ENCODE assay signal across 11 mouse cellular contexts in the genomic region with DNA sequence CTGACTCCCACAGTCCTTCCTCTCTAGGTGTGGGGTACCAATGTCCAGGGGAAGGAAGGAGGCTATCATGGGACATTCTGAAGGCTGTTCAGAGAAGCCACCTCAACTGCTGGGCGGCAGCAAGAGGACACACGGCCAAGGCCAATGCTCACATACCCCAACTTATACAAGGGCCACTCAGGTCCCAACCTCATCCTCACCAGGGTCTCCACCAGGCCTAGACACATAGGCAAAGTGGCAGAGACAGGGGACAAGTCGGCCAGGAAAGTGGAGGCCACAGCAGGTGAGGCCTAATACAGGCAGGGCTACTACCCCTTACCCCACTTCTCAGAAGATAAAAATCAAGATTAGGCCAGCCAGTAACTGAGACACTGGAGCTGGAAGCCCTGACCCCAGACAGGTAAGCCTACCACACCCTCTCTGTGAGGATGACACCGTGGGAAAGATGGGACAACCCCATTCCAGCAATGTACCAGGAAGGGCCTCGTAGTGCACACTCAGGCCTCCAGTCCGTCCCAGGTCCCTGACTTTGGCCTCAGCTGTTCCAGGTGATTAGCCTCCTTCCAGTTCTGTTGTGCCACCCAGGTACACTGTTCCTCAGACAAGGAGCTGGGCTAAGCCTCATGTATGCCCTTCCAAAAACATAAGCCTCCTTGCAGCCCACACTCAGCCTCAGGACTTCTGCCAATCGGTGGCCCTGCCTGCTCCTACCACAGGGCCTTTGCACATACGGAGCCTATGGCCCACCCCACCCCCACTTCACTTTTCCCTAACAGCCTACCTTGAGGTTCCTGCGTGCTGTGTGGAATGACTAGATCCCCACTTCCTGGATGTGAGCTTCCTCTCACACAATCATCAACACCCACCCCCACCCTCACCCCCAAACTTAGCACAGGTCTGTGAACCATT. TPM values are rescaled to one million over a fixed set of nuclear protein-coding genes. Genes with fewer than 3 reads are reported as not detected.
DNase-seq lines count a peak whose midpoint lies in the region; ATAC-seq and TF ChIP-seq lines count a peak whose summit lies in the region.
"Had no signal": no experiment of that assay in that cellular context is flagged by ENCODE, and none has a peak within 500 bp of the region (broad histone marks: within the 10 kb centered on the region; RNA-seq: fewer than 3 reads in every experiment).

No protein-coding gene starts in this region.

- no peak overlapping the region for H3K9ac ChIP-seq in hindbrain, embryonic 16.5 days (ENCODE audit: low read depth, low read length)
- no peak overlapping the region for H3K9ac ChIP-seq in midbrain, postnatal 0 days (replicated peaks; ENCODE audit: low read length, poor library complexity, severe bottlenecking)
- H3K9ac ChIP-seq: liver, embryonic 14.5 days had no signal

- TF ChIP-seq CTCF in midbrain, postnatal 0 days (IDR thresholded peaks at IDR 0.05) = no peak

- WGBS in hindbrain, embryonic 16.5 days = 83% methylated on average over 9 of the region's 9 CpGs
- 87% methylated on average over 9 of the region's 9 CpGs for WGBS in midbrain, postnatal 0 days

- peak; percentile 42 for DNase-seq in cerebellum, adult 9-10 months
- no peak for DNase-seq in cerebellum, adult 8-10 months
- peak; percentile 37 for DNase-seq in kidney, postnatal 10 days
- DNase-seq in kidney, adult 18-20 months = no peak
- DNase-seq in midbrain, postnatal 0 days (ENCODE audit: low spot score) = no peak
- DNase-seq in B cell, adult 2 months = no peak
- DNase-seq in frontal cortex, postnatal 36 days (ENCODE audit: low spot score in 2 of 2) = no peak
- DNase-seq: heart, postnatal 36 days had no signal

- H3K9me3 ChIP-seq in hindbrain, embryonic 16.5 days (ENCODE audit: control insufficient read depth, low read length) = no peaks in the 10 kb centered on the region
- no peaks in the 10 kb centered on the region for H3K9me3 ChIP-seq in midbrain, postnatal 0 days (ENCODE audit: low read length)

- ATAC-seq in hindbrain, embryonic 16.5 days = no peak
- no peak for ATAC-seq in midbrain, postnatal 0 days (ENCODE audit: low FRiP score)

- H3K4me3 ChIP-seq in hindbrain, embryonic 16.5 days (ENCODE audit: low read length) = no peak overlapping the region
- no peak overlapping the region for H3K4me3 ChIP-seq in midbrain, postnatal 0 days (ENCODE audit: low read depth, low read length)

- H3K4me1 ChIP-seq in hindbrain, embryonic 16.5 days (ENCODE audit: control insufficient read depth, insufficient read depth, low read depth, low read length) = peaks cover 47% of the 10 kb centered on the region
- H3K4me1 ChIP-seq in midbrain, postnatal 0 days (ENCODE audit: insufficient read depth, low read length) = peaks cover 24% of the 10 kb centered on the region

- peak overlapping the region; percentile 81; the same call in 1 of the 2 replicates for H3K4me2 ChIP-seq in hindbrain, embryonic 16.5 days (ENCODE audit: low read length)
- H3K4me2 ChIP-seq in midbrain, postnatal 0 days (ENCODE audit: low read depth, low read length, poor library complexity, severe bottlenecking) = peak overlapping the region; percentile 59; the same call in 1 of the 2 replicates

- peaks cover 9% of the 10 kb centered on the region; the same call in 1 of the 2 replicates for H3K36me3 ChIP-seq in hindbrain, embryonic 16.5 days (ENCODE audit: control insufficient read depth, insufficient read depth, low read length)
- 0 out of 2 replicates have a peak, but pooled peaks cover 3% of the 10 kb centered on the region for H3K36me3 ChIP-seq in midbrain, postnatal 0 days (ENCODE audit: insufficient read depth, low read length)

- H3K27me3 ChIP-seq in hindbrain, embryonic 16.5 days (replicated peaks; ENCODE audit: control insufficient read depth, insufficient read depth, low read length) = no peaks in the 10 kb centered on the region
- H3K27me3 ChIP-seq in midbrain, postnatal 0 days (ENCODE audit: insufficient read depth, low read length) = no peaks in the 10 kb centered on the region

- H3K27ac ChIP-seq in hindbrain, embryonic 16.5 days (ENCODE audit: low read depth, low read length) = no peak overlapping the region
- no peak overlapping the region for H3K27ac ChIP-seq in midbrain, postnatal 0 days (ENCODE audit: low read depth, low read length)
- H3K27ac ChIP-seq: liver, embryonic 14.5 days had no signal

RNA-seq across cellular contexts. Expression of a gene that starts 2.5 kb away (rescaled TPM):
- 148 and 157 TPM in 2 replicates for polyA plus RNA-seq in hindbrain, embryonic 16.5 days (2015; fragmentation: Nextera tagmentation; extraction: Ambion mirVana)
- total RNA-seq in midbrain, postnatal 0 days (2014; rRNA removed) = 279 and 392 TPM in 2 replicates
- polyA plus RNA-seq in midbrain, postnatal 0 days (2015; fragmentation: Nextera tagmentation; extraction: Ambion mirVana) = 230 and 247 TPM in 2 replicates

RNA-seq across cellular contexts. Expression of a gene that starts 9.8 kb away (rescaled TPM):
- 1.1 and 1.6 TPM in 2 replicates for polyA plus RNA-seq in hindbrain, embryonic 16.5 days (2015; fragmentation: Nextera tagmentation; extraction: Ambion mirVana)
- 1.8 and 2.2 TPM in 2 replicates for total RNA-seq in midbrain, postnatal 0 days (2014; rRNA removed)
- polyA plus RNA-seq in midbrain, postnatal 0 days (2015; fragmentation: Nextera tagmentation; extraction: Ambion mirVana) = 0.74 and 1.4 TPM in 2 replicates
- polyA plus RNA-seq: C2C12 had no signal

RNA-seq across cellular contexts. Expression of a gene that starts 12.0 kb away (rescaled TPM):
- 150 and 164 TPM in 2 replicates for polyA plus RNA-seq in hindbrain, embryonic 16.5 days (2015; fragmentation: Nextera tagmentation; extraction: Ambion mirVana)
- total RNA-seq in midbrain, postnatal 0 days (2014; rRNA removed) = 176 and 180 TPM in 2 replicates
- 140 and 146 TPM in 2 replicates for polyA plus RNA-seq in midbrain, postnatal 0 days (2015; fragmentation: Nextera tagmentation; extraction: Ambion mirVana)

RNA-seq across cellular contexts. Expression of a gene that starts 26.1 kb away (rescaled TPM):
- 0.11 and 0.48 TPM in 2 replicates for polyA plus RNA-seq in hindbrain, embryonic 16.5 days (2015; fragmentation: Nextera tagmentation; extraction: Ambion mirVana)
- 0.22 and 1.8 TPM in 2 replicates for total RNA-seq in midbrain, postnatal 0 days (2014; rRNA removed)
- 0.26 and 0.32 TPM in 2 replicates for polyA plus RNA-seq in midbrain, postnatal 0 days (2015; fragmentation: Nextera tagmentation; extraction: Ambion mirVana)

RNA-seq across cellular contexts. Expression of a gene that starts 54.1 kb away (rescaled TPM):
- polyA plus RNA-seq in hindbrain, embryonic 16.5 days (2015; fragmentation: Nextera tagmentation; extraction: Ambion mirVana) = 78.3 and 87.6 TPM in 2 replicates
- total RNA-seq in midbrain, postnatal 0 days (2014; rRNA removed) = 40.2 and 60.6 TPM in 2 replicates
- 37.6 and 50.6 TPM in 2 replicates for polyA plus RNA-seq in midbrain, postnatal 0 days (2015; fragmentation: Nextera tagmentation; extraction: Ambion mirVana)

Comparison
In these comparisons a context has a peak if more than half of its experiments do, and no peak if none do; other contexts are left out.
1. DNase-seq: peak in cerebellum, adult 9-10 months (single experiment) and kidney, postnatal 10 days (single experiment); none in cerebellum, adult 8-10 months (single experiment), kidney, adult 18-20 months (single experiment), midbrain, postnatal 0 days (single experiment), B cell, adult 2 months (0 of 2) and frontal cortex, postnatal 36 days (0 of 2).